Mouse (Mus musculus): ENCODE measurements at regions not wholly inside any gene's neighbourhood (a gene's known extent, or its start where the extent isn't known, plus 50 kb on each side); places are given as distances from the start of the nearest gene placed in this dataset.

DNA sequence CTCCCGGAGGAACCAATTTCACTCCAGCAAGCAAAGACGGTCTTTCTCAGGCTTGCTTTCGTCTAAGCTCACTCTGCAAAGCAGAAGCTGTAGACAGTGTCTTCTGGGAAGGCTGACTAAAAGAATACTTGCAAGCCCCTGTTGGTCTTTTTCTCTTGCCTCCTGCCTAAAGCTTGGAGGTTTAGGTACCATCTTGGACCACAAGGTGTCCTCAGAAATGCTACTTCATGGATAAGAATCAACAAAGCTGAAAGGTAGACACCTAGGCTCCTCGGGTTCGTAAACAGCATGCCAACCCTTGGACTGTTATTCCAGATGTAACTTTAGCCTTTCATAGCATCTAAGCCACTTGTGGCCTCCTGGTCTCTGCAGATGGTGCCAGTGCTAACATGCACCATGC, 53.0 kb upstream of the Dapl1 start:
- Histone ChIP-seq H3K4me3 (no peak overlapping the region), H3K79me2 (replicated peaks; ENCODE audit: control insufficient read depth, insufficient read depth, low read length) (no peaks in the 10 kb centered on the region), H3K36me3 (ENCODE audit: control insufficient read depth, insufficient read depth, low read length) (peaks cover 6% of the 10 kb centered on the region; the same call in 1 of the 2 replicates), H3K9ac (ENCODE audit: low read depth, low read length) (no peak overlapping the region), H3K4me1 (ENCODE audit: control insufficient read depth, insufficient read depth, low read length) (peaks cover 9% of the 10 kb centered on the region), H3K27me3 (ENCODE audit: control insufficient read depth, insufficient read depth, low read length) (no peaks in the 10 kb centered on the region), H3K27ac (peak overlapping the region; percentile 83)
- WGBS = 65% methylated on average over 5 of the region's 5 CpGs
- no peak for DNase-seq
- TF ChIP-seq EP300 (IDR thresholded peaks at IDR 0.05; ENCODE audit: insufficient read depth, low read depth, low read length) (no peak), CTCF (IDR thresholded peaks at IDR 0.05) (peak; percentile 51)
- intact Hi-C loops (cut with DNase I) = loop anchor here (1.0 kb wide), 1 partner anchor 30 kb away; no protein-coding TSS in a partner anchor

DNA sequence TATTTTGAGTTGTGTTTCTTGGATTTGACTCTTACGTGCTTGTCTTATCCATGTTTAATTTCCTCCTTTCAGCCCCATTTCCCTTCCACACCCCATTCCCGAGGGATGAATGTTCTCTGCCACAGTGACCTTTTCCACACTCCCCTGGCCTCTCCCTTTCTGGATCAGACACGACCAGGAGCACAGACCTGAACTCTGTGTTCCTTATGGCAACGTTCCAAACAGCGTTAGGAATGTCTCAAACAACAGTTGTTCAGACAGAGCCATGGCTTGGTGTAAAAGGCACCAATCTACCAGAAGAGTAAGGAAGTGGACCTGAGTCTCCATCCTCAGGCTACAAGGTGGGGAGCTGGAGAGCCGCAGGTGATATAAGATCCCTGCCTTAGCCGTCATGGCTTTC, 52.6 kb upstream of the Dapl1 start:
- Histone ChIP-seq H3K9ac (ENCODE audit: low read depth, low read length) (no peak overlapping the region), H3K4me3 (no peak overlapping the region), H3K79me2 (replicated peaks; ENCODE audit: control insufficient read depth, insufficient read depth, low read length) (no peaks in the 10 kb centered on the region), H3K4me1 (ENCODE audit: control insufficient read depth, insufficient read depth, low read length) (peaks cover 9% of the 10 kb centered on the region), H3K36me3 (ENCODE audit: control insufficient read depth, insufficient read depth, low read length) (peaks cover 6% of the 10 kb centered on the region; the same call in 1 of the 2 replicates), H3K27me3 (ENCODE audit: control insufficient read depth, insufficient read depth, low read length) (no peaks in the 10 kb centered on the region), H3K27ac (peak overlapping the region; percentile 87)
- TF ChIP-seq CTCF (IDR thresholded peaks at IDR 0.05) (no peak), POLR2A (IDR thresholded peaks at IDR 0.05; ENCODE audit: insufficient read depth, low read depth, low read length) (peak; percentile 45; the same call in 1 of the 2 replicates), EP300 (IDR thresholded peaks at IDR 0.05; ENCODE audit: insufficient read depth, low read depth, low read length) (peak; percentile 100)
- peak; percentile 51 to 75 for DNase-seq
- WGBS = 41% methylated on average over 7 of the region's 7 CpGs
- intact Hi-C loops (cut with DNase I) = loop anchor here (1.0 kb wide), 1 partner anchor 31 kb away; no protein-coding TSS in a partner anchor

All from heart, adult 2 months (tissue).